Mouse (Mus musculus) yolk sac, embryonic 10.5 days (tissue): ENCODE data around the gene Cacng6.

Experiments
- DNase-seq: peaks from one replicate; pipeline ENCODE4 v3.0.0-alpha.2; 2017; ENCODE audit warnings: low spot score

The Cacng6 gene

GRCm38 (mm10) chr7:3420466-3420865, 3.5 kb upstream of the Cacng6 start:
- DNase-seq = no peak

- DNase-seq = no peak
Observed at GRCm38 (mm10) chr7:3421297-3421696, 2.7 kb upstream of the Cacng6 start.

GRCm38 (mm10) chr7:3422051-3422450, 1.9 kb upstream of the Cacng6 start:
- no peak for DNase-seq

GRCm38 (mm10) chr7:3423430-3423829, 565 bp upstream of the Cacng6 start:
- DNase-seq = no peak

GRCm38 (mm10) chr7:3425141-3425540, 1.1 kb downstream of the Cacng6 start:
- no peak for DNase-seq

- no peak for DNase-seq
Observed at GRCm38 (mm10) chr7:3430161-3430560, 6.2 kb downstream of the Cacng6 start.

- DNase-seq = no peak
Observed at GRCm38 (mm10) chr7:3432066-3432465, 8.1 kb downstream of the Cacng6 start.

GRCm38 (mm10) chr7:3437941-3438340, 13.9 kb downstream of the Cacng6 start:
- DNase-seq = no peak

- DNase-seq = no peak
Observed at GRCm38 (mm10) chr7:3439984-3440383, 16.0 kb downstream of the Cacng6 start.

- DNase-seq = no peak
Observed at GRCm38 (mm10) chr7:3440526-3440925, 16.5 kb downstream of the Cacng6 start.

- no peak for DNase-seq
Observed at GRCm38 (mm10) chr7:3442476-3443062, 18.6 kb downstream of the Cacng6 start.

GRCm38 (mm10) chr7:3444678-3445077, 20.7 kb downstream of the Cacng6 start:
- DNase-seq = no peak

- DNase-seq = no peak
Observed at GRCm38 (mm10) chr7:3446584-3446983, 22.6 kb downstream of the Cacng6 start.

- no peak for DNase-seq
Observed at GRCm38 (mm10) chr7:3447026-3447425, 23.0 kb downstream of the Cacng6 start.

- DNase-seq = peak; percentile 60
Observed at GRCm38 (mm10) chr7:3448737-3449454, 24.9 kb downstream of the Cacng6 start.

- no peak for DNase-seq
Observed at GRCm38 (mm10) chr7:3450671-3451070, 26.7 kb downstream of the Cacng6 start.

- peak; percentile 26 for DNase-seq
Observed at GRCm38 (mm10) chr7:3451161-3451560, 27.2 kb downstream of the Cacng6 start.

- no peak for DNase-seq
Observed at GRCm38 (mm10) chr7:3452821-3453485, 29.0 kb downstream of the Cacng6 start.

- DNase-seq = no peak
Observed at GRCm38 (mm10) chr7:3453486-3454183, 29.6 kb downstream of the Cacng6 start.

GRCm38 (mm10) chr7:3457111-3457840, 33.3 kb downstream of the Cacng6 start:
- DNase-seq = no peak

GRCm38 (mm10) chr7:3457841-3458217, 33.8 kb downstream of the Cacng6 start:
- no peak for DNase-seq

- no peak for DNase-seq
Observed at GRCm38 (mm10) chr7:3460261-3460660, 36.3 kb downstream of the Cacng6 start.
